Mouse (Mus musculus) layer of hippocampus, adult 2 months (tissue): ENCODE measurements at regions not wholly inside any gene's neighbourhood (a gene's known extent, or its start where the extent isn't known, plus 50 kb on each side); places are given as distances from the start of the nearest gene placed in this dataset.

Experiments used
- DNase-seq, 2 experiments: peaks; one replicate each; pipeline ENCODE4 v3.0.0; 2022; ENCODE audit warnings: low spot score in 2 of 2
- H3K27ac ChIP-seq: fragments of 200-600 bp; 2 replicates; pipeline ENCODE4 v1.8.1; 2022
- H3K4me3 ChIP-seq: fragments of 200-600 bp; 2 replicates; pipeline ENCODE4 v1.8.1; 2022; ENCODE audit warnings: mild to moderate bottlenecking
- CTCF ChIP-seq: fragments of 200-600 bp; conservative IDR thresholded peaks from 2 replicates; pipeline ENCODE4 v1.8.1; 2022; ENCODE audit warnings: antibody characterized with exemption, mild to moderate bottlenecking, moderate library complexity
- microRNA-seq, 2 experiments: library from miRNA; unstranded; fragments of <30 nt; microRNA quantifications; one replicate each; pipeline ENCODE4 v1.2.0; 2021

- no peak overlapping the region for H3K27ac ChIP-seq
- H3K4me3 ChIP-seq = no peak overlapping the region
- no peak for TF ChIP-seq CTCF
These were observed 75.0 kb downstream of the Nat3 start for GRCm38 (mm10) chr8:67598687-67599086.

GRCm38 (mm10) chr8:67622213-67622612, 98.6 kb downstream of the Nat3 start:
- no peak overlapping the region for H3K27ac ChIP-seq
- H3K4me3 ChIP-seq = no peak overlapping the region
- no peak for DNase-seq
- no peak for TF ChIP-seq CTCF

More at GRCm38 (mm10) chr8:67598687-67599086, 75.0 kb downstream of the Nat3 start:
- DNase-seq = no peak

- TF ChIP-seq CTCF = no peak
- H3K4me3 ChIP-seq = no peak overlapping the region
- DNase-seq = peak; percentile 35 to 80
- peak overlapping the region; percentile 87 for H3K27ac ChIP-seq
These were observed 108.0 kb downstream of the Nat3 start for GRCm38 (mm10) chr8:67631691-67632090.

GRCm38 (mm10) chr8:67632290-67632689, 108.6 kb downstream of the Nat3 start:
- no peak for DNase-seq
- H3K27ac ChIP-seq = peak overlapping the region; percentile 87

More at GRCm38 (mm10) chr8:67632290-67632689, 108.6 kb downstream of the Nat3 start:
- H3K4me3 ChIP-seq = no peak overlapping the region
- TF ChIP-seq CTCF = no peak

Small RNA genes in the stretch of these regions (microRNA-seq; reads per million reads assigned to microRNA genes)
- gene Gm44391 = 0 reads per million in 2 experiments
